Mouse (Mus musculus) kidney, adult 2 months (tissue): ENCODE results near the gene Trim15.

Experiments used
- CTCF ChIP-seq: fragments of 200-500 bp; conservative IDR thresholded peaks from 2 replicates; pipeline ENCODE4 v1.5.1; 2011; ENCODE audit warnings: low read depth, mild to moderate bottlenecking, control low read depth, low read length, moderate library complexity, mixed read lengths; ENCODE audit not compliant: insufficient read depth, insufficient read length
- POLR2A ChIP-seq: fragments of 200-500 bp; IDR thresholded peaks from one replicate; pipeline ENCODE4 v1.6.1; 2011; ENCODE audit warnings: low read depth, low read length, control low read depth

- no peak for TF ChIP-seq POLR2A
- no peak for TF ChIP-seq CTCF
Measured at GRCm38 (mm10) chr17:36890073-36890903, 23.3 kb upstream of the Trim15 start, which contains the start of gene Trim40.
